Mouse (Mus musculus): ENCODE data around the gene Asxl1.

Gene Asxl1

GRCm38 (mm10) chr2:153408971-153409370 is 63.3 kb downstream of the Asxl1 start:
- CTCF ChIA-PET, result no interaction called here

GRCm38 (mm10) chr2:153411557-153411956 is 65.9 kb downstream of the Asxl1 start:
- CTCF ChIA-PET, result no interaction called here

- CTCF ChIA-PET, result no interaction called here
Observed at GRCm38 (mm10) chr2:153412563-153412962, 66.9 kb downstream of the Asxl1 start.

GRCm38 (mm10) chr2:153414607-153415006 is 69.0 kb downstream of the Asxl1 start:
- CTCF ChIA-PET, result no interaction called here

GRCm38 (mm10) chr2:153417841-153418240 is 72.2 kb downstream of the Asxl1 start:
- CTCF ChIA-PET, result no interaction called here

GRCm38 (mm10) chr2:153418381-153418780 is 72.8 kb downstream of the Asxl1 start:
- CTCF ChIA-PET, result no interaction called here

GRCm38 (mm10) chr2:153421233-153421632 is 75.6 kb downstream of the Asxl1 start:
- CTCF ChIA-PET, result no interaction called here

GRCm38 (mm10) chr2:153422051-153422450 is 76.4 kb downstream of the Asxl1 start:
- CTCF ChIA-PET, result no interaction called here

- CTCF ChIA-PET, result no interaction called here
Observed at GRCm38 (mm10) chr2:153423113-153423512, 77.5 kb downstream of the Asxl1 start.

GRCm38 (mm10) chr2:153424557-153424956 is 78.9 kb downstream of the Asxl1 start:
- CTCF ChIA-PET, result no interaction called here

- CTCF ChIA-PET, result no interaction called here
Observed at GRCm38 (mm10) chr2:153425124-153425844, 79.7 kb downstream of the Asxl1 start.

- CTCF ChIA-PET, result no interaction called here
Observed at GRCm38 (mm10) chr2:153425998-153426670, 80.5 kb downstream of the Asxl1 start.

- CTCF ChIA-PET, result no interaction called here
Observed at GRCm38 (mm10) chr2:153426931-153427330, 81.3 kb downstream of the Asxl1 start.

- CTCF ChIA-PET, result no interaction called here
Observed at GRCm38 (mm10) chr2:153428485-153428884, 82.9 kb downstream of the Asxl1 start.

GRCm38 (mm10) chr2:153430571-153430970 is 84.9 kb downstream of the Asxl1 start:
- CTCF ChIA-PET, result no interaction called here

- CTCF ChIA-PET, result no interaction called here
Observed at GRCm38 (mm10) chr2:153432492-153432891, 86.9 kb downstream of the Asxl1 start.

- CTCF ChIA-PET, result no interaction called here
Observed at GRCm38 (mm10) chr2:153433859-153434258, 88.2 kb downstream of the Asxl1 start.

- CTCF ChIA-PET, result no interaction called here
Observed at GRCm38 (mm10) chr2:153434880-153435831, 89.5 kb downstream of the Asxl1 start.

- CTCF ChIA-PET, result no interaction called here
Observed at GRCm38 (mm10) chr2:153436641-153437305, 91.1 kb downstream of the Asxl1 start.

- CTCF ChIA-PET, result no interaction called here
Observed at GRCm38 (mm10) chr2:153437306-153437659, 91.7 kb downstream of the Asxl1 start.

- CTCF ChIA-PET, result no interaction called here
Observed at GRCm38 (mm10) chr2:153440755-153441154, 95.1 kb downstream of the Asxl1 start.

- CTCF ChIA-PET, result no interaction called here
Observed at GRCm38 (mm10) chr2:153441228-153441627, 95.6 kb downstream of the Asxl1 start.

Data from spleen, embryonic (tissue).